Mouse (Mus musculus) forebrain, embryonic 16.5 days (tissue): ENCODE measurements at regions not wholly inside any gene's neighbourhood (a gene's known extent, or its start where the extent isn't known, plus 50 kb on each side); places are given as distances from the start of the nearest gene placed in this dataset.

Experiments
- ATAC-seq: fragments of 200-750 bp; cut with Nextera tagmentation; 2 replicates; pipeline ENCODE4 v1.8.0; 2017; ENCODE audit warnings: mild to moderate bottlenecking, moderate library complexity
- H3K27ac ChIP-seq: fragments of 300-500 bp; sonication (generic); 2 replicates; pipeline ENCODE4 v1.5.1; 2014; ENCODE audit warnings: low read length, control low read depth
- H3K27me3 ChIP-seq: fragments of 300-500 bp; sonication (generic); replicated peaks from 2 replicates; pipeline ENCODE4 v1.6.1; 2014; ENCODE audit warnings: low read length; ENCODE audit not compliant: control insufficient read depth, insufficient read depth
- H3K36me3 ChIP-seq: fragments of 300-500 bp; sonication (generic); 2 replicates; pipeline ENCODE4 v1.6.1; 2014; ENCODE audit not compliant: control insufficient read depth, insufficient read depth
- H3K4me1 ChIP-seq: fragments of 300-500 bp; sonication (generic); replicated peaks from 2 replicates; pipeline ENCODE4 v1.6.1; 2014; ENCODE audit warnings: low read length; ENCODE audit not compliant: control insufficient read depth, insufficient read depth
- H3K4me2 ChIP-seq: fragments of 300-500 bp; sonication (generic); 2 replicates; pipeline ENCODE4 v1.6.1; 2014; ENCODE audit warnings: mild to moderate bottlenecking, low read length, control low read depth
- H3K4me3 ChIP-seq: fragments of 300-500 bp; sonication (generic); replicated peaks from 2 replicates; pipeline ENCODE4 v1.5.1; 2014; ENCODE audit warnings: mild to moderate bottlenecking, low read length, control low read depth
- H3K9ac ChIP-seq: fragments of 300-500 bp; sonication (generic); replicated peaks from 2 replicates; pipeline ENCODE4 v1.6.1; 2014; ENCODE audit warnings: low read depth, low read length, control low read depth
- H3K9me3 ChIP-seq: fragments of 300-500 bp; sonication (generic); 2 replicates; pipeline ENCODE4 v1.6.1; 2016; ENCODE audit warnings: low read length; ENCODE audit not compliant: control insufficient read depth
- WGBS: fragments of 180-500 bp; shearing (Covaris S2); extraction: QIAGEN DNeasy Blood & Tissue Kit; methylation state at CpG from one replicate; pipeline ENCODE4 v1.1.7; 2014; 5-methylcytosine and 5-hydroxymethylcytosine counted together

DNA sequence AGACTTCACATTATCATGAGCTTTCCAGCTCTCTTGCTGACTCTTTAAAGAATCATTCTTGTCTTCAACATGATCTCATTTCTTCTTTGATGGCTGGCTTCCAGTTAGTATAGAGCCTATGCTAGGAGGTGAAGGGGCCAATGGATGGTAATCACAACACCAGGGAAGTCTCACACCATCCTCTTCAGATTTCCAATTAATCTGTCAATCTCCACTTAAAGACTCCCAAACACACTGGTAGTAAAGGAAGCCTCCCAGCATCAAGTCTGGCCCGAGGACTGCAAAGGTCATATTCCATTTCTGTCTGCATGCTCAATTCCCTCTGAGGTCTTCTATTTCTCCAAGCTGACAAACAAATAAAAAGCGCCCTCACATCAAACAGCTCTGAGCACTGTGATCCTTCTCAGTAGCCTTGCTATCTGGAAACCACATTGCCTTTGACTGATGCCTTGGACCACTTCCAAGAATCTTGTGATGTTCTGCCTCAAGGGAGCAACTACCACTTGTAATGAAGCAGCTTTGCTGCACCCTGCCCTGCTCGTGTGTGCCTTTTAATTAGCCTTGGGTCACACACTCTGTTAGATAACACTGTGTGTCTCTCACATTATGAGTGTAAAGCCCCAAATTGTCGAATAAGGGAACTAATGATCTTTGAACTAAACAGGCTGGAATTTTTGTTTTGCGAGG is 629.0 kb upstream of the Cdh10 start:
- Histone ChIP-seq H3K9me3 (no peaks in the 10 kb centered on the region), H3K36me3 (no peaks in the 10 kb centered on the region), H3K4me1 (peaks cover 4% of the 10 kb centered on the region), H3K9ac (no peak overlapping the region), H3K4me3 (no peak overlapping the region), H3K4me2 (no peak overlapping the region), H3K27ac (no peak overlapping the region), H3K27me3 (no peaks in the 10 kb centered on the region)
- ATAC-seq, result peak; percentile 98
- 21% methylated on average over 5 of the region's 5 CpGs for WGBS

DNA sequence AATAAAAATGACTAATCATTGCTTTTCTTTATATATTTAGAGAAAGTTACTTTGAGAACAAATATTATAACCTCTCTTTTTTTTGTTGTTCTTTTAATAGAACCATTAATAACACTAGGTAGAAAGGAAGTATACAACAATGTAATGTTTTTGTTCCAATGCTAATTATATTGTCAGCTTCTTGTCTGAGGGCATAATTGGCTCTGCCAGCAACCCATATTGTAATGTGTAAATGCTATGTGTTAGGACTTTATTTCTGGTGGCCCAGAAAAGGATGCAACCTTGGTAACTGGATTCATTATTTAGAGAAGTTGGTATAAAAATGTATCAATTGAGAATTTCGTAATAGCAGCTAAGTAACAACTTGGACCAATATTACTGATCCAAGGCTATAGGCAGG is 628.3 kb upstream of the Cdh10 start:
- Histone ChIP-seq H3K27me3 (no peaks in the 10 kb centered on the region), H3K4me3 (no peak overlapping the region), H3K27ac (no peak overlapping the region), H3K4me1 (peaks cover 4% of the 10 kb centered on the region), H3K9me3 (no peaks in the 10 kb centered on the region), H3K4me2 (no peak overlapping the region), H3K9ac (no peak overlapping the region), H3K36me3 (no peaks in the 10 kb centered on the region)
- ATAC-seq, result peak; percentile 65
- 49% methylated on average over 1 of the region's 1 CpGs for WGBS

DNA sequence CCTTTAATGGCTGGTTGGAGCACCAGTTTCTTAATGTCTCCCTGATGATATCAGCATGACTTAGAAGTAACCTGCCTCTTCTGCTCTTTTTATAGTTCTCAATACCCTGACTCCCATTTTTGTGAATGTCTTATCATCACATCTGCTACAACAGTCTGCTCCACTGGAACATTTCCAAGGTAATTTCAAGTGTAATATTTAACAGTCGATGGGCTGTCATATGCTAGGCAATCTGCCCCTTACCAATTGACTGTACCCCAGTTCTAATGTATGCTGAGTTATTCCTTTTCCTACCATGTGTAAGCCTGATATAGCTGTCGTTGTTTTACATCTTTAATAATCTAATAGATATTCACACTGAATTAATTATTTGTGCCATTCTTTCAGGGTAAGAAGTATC is 607.6 kb upstream of the Cdh10 start:
- peak; percentile 95 for ATAC-seq

DNA sequence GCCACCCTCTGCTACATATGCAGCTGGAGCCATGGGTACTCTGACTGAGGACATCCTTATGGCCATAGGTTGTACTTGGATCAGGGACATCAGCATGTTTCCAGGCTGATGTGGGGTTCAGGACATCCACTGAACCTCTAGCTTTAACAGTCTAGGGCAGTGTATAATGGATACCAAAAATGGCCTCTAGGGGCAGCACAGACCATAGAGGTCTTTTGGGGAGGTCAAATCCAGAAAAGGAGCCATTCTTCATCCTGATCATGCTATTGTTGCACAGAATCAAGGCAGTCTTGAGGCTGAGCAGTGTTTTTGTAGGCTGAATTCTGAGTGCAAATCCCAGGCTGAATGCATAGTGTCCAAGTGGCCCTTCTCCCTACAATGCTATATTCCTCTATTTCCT is 598.8 kb upstream of the Cdh10 start:
- Histone ChIP-seq H3K36me3 (no peaks in the 10 kb centered on the region), H3K4me1 (no peaks in the 10 kb centered on the region), H3K27ac (no peak overlapping the region), H3K4me3 (no peak overlapping the region), H3K9ac (no peak overlapping the region), H3K27me3 (no peaks in the 10 kb centered on the region), H3K9me3 (no peaks in the 10 kb centered on the region), H3K4me2 (no peak overlapping the region)
- no peak for ATAC-seq

More for the DNA sequence above, 607.6 kb upstream of the Cdh10 start:
- Histone ChIP-seq H3K9ac (no peak overlapping the region), H3K4me1 (no peaks in the 10 kb centered on the region), H3K36me3 (no peaks in the 10 kb centered on the region), H3K4me2 (no peak overlapping the region), H3K27ac (no peak overlapping the region), H3K27me3 (no peaks in the 10 kb centered on the region), H3K9me3 (no peaks in the 10 kb centered on the region), H3K4me3 (no peak overlapping the region)
- WGBS, result 44% methylated on average over 2 of the region's 2 CpGs
